Mouse (Mus musculus) urinary bladder, postnatal 14 days (tissue): ENCODE data around the gene Prr13.

Experiments
- DNase-seq: peaks from one replicate; pipeline ENCODE4 v3.0.0; 2021; ENCODE audit warnings: low spot score

Prr13 gene

DNA sequence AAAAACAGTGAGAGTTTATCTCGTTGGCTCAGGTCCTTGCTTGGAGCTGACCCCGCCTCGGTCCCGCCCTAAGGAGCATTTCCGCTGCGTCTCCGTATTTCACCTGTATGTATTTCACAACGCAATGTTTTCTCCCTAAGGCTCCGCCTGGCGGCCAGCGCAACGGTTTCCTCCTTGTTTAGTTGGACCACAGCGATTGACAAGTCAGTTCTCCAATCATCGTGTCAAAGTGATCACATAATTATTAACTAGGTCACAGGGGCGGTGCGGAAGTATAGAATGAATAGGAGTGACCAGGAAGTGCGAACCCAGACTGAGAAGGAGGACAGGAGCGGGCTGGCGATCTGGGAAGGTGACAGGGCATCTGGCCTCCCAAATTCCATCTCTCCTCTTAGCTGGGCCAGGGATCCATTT lies at the start of gene Prr13:
TSS of gene Prr13 (plus strand) at position 125 of the 414 bp plus-strand sequence.
- DNase-seq = peak; percentile 97

DNA sequence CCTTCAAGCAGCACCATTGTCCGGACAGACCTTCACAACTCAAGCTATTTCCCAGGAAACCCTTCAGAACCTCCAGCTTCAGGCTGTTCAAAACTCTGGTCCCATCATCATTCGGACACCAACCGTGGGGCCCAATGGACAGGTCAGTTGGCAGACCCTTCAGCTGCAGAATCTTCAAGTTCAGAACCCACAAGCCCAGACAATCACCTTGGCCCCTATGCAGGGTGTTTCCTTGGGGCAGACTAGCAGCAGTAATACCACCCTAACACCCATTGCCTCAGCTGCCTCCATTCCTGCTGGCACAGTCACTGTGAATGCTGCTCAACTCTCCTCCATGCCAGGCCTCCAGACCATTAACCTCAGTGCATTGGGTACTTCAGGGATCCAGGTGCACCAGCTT lies 49.5 kb upstream of the Prr13 start:
- DNase-seq = no peak

DNA sequence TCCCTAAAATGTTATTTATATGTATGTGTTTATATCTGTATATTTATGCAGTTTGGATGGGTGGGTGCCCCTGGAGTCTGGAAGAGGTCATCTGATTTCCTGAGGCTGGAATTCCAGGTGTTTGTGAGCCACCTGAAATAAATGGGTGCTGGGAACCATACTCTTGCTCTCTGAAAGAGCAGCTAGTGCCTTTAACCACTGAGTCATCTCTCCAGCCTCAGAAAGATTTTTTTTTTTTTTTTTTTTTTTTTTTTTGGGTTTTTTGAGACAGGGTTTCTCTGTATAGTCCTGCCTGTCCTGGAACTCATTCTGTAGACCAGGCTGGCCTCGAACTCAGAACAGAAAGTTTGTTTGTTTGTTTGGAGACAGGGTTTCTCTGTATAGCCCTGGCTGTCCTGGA lies 47.8 kb upstream of the Prr13 start:
- no peak for DNase-seq

- DNase-seq = no peak
These were observed 45.1 kb upstream of the Prr13 start for GRCm38 (mm10) chr15:102413687-102414086.

DNA sequence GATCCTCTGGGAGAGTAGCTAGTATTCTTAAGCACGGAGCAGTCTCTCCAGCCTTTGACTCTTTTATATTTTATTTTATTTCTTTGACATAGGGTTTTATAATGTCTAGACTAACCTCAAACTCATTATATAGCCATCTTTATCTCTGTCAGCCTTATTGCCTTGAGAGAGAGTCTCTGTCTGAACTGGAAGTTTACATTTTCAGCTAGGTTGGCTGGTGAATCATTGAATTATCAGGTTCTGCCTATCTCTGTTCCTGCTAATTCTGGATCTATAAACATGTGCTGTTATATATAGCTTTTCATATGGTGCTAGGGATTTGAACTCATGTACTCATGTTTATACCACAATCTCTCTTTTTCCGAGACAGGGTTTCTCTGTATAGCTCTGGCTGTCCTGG lies 41.3 kb upstream of the Prr13 start:
- no peak for DNase-seq

DNA sequence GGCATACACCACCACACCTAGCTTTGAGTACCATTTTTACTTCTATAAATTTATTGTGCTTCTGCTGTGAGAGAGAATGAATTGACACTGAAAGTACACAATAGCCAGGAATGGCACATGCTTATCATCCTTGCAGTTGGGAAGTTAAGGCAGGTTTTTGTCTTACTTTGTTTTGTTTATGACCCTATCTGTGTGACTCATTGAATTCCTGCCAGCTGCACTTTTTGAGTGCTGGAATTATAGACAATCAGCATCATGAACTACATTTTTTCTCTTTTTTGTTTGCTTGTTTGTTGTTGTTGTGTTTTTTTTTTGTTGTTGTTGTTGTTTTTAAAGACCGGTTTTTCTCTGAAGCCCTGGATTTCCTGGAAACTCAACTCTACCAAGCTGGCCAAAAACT lies 37.8 kb upstream of the Prr13 start:
- DNase-seq = no peak

- DNase-seq = peak; percentile 43
These were observed 37.4 kb upstream of the Prr13 start for GRCm38 (mm10) chr15:102421437-102421836.

- no peak for DNase-seq
These were observed 35.1 kb upstream of the Prr13 start for GRCm38 (mm10) chr15:102423602-102424240.

GRCm38 (mm10) chr15:102424657-102425056 lies 34.2 kb upstream of the Prr13 start:
- DNase-seq = no peak

DNA sequence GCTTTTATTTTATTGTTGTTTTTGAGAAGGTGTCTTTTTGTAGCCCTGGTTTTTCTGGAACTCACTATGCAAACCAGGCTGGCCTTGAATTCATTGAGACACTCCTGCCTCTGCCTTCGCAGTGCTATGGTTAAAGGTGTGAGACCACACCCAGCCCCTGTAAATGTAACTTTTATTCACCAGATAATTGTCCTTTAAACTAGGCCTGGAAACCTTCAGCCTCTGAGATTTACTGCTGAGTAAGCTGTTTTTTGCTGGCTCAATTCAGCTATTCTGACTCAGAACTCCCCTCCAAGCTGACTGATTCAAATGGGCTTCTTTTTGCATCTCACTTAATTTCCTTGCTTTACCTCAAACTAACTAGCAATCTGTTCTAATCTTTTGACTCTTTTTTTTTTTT lies 31.9 kb upstream of the Prr13 start:
- no peak for DNase-seq

DNA sequence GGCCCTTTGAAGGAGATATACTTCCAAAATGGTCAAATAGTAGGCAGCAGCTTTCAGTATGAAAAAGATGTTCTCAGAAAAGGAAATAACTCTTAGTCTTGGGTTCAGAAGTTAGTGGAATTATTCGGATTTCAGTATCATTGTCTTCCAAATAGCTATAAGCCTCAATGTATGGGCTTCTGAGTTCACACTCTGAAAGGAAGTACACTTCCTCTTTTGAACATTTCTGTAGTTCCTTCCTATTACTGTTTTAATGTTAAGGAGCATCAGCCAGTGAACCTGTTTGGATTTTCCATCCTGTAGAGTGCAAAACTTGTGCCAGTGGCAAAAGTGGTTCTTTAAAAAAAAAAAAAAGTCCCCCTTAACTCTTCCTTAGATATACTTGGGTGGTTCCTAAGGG lies 26.8 kb upstream of the Prr13 start:
- DNase-seq = no peak

DNA sequence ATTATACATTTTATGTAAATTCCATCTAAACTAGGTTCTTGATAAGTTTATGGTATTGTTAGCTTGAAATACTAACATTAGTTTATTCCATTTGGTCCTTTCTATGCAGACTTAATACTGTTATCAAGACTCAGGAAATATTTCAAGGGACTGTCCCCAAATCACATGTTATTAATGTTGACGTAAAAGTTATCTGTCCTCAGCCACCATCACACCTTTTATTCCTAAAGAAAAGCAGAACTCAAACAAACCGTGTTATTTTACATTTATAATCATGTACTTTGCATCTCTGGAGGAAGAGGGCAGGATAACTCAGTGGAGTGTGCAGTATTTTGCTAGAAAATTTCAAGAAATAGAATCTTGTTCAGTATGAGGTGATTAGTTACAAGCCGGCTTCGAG lies 25.7 kb upstream of the Prr13 start:
- no peak for DNase-seq

GRCm38 (mm10) chr15:102442490-102442889 lies 16.3 kb upstream of the Prr13 start:
- DNase-seq = peak; percentile 88

DNA sequence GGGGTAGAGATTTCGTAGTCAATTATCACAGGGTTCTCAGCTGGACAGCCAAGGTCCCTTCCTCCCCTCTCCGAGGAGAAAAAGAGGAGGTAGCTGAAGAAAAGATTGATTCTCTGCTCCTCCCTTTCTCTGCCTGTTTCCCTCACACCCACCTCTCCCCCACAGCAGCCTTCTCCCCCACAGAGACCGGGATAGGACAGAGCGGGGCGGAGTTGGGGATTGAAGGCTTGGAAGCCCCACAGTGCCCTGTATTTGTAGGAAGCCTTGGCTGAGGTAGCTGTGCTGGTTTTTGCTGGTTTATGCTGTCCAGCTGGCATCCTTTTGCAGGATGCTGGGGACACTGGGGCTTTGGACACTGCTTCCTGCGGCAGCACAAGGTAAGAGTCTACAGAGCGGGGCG lies 13.7 kb upstream of the Prr13 start, which contains the start of gene Amhr2:
TSS of gene Amhr2 (plus strand) at position 222 of the 400 bp plus-strand sequence.
- no peak for DNase-seq

DNA sequence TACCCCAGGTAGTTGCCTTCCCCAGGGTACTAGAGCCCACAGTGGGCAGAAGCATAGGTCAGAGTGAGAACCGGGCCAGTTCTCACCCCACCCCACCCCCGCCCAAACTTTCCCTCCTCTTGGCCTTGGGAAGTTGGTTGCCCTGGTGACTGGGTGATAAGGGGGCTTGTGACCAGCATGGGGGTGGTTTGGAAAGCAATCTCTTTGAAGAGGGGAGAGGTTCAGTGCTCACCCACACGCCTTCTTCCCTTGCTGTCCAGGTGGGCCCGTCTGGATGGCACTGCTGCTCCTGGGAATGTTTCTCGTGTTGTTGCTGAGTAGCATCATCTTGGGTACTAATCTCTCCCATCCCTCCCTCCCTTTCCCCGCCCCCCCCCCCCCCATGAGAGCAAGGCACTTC lies 12.4 kb upstream of the Prr13 start:
- no peak for DNase-seq

DNA sequence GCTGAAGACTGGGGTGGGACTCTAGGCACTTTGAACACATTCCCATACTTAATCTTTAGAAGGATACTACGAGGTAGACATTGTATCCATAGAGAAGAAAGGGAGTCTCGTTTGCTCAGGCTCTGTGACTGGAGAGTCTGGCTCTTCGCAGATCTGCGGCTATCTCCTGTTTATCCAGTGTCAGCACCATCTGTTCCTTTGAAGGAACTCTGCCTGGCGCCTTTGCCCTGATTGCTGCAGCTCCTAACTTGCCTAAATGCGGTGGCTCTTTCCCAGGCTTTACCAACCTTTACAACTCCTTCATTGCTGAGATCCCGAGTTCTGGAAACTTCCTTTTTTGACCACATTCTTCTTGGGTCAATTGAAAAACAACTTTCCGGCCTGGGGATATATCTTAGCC lies 9.5 kb upstream of the Prr13 start:
- DNase-seq = no peak

GRCm38 (mm10) chr15:102450928-102451327 lies 7.9 kb upstream of the Prr13 start:
- DNase-seq = no peak

- no peak for DNase-seq
These were observed 7.0 kb upstream of the Prr13 start for GRCm38 (mm10) chr15:102451666-102452430.

GRCm38 (mm10) chr15:102455993-102456392 lies 2.8 kb upstream of the Prr13 start:
- no peak for DNase-seq

DNA sequence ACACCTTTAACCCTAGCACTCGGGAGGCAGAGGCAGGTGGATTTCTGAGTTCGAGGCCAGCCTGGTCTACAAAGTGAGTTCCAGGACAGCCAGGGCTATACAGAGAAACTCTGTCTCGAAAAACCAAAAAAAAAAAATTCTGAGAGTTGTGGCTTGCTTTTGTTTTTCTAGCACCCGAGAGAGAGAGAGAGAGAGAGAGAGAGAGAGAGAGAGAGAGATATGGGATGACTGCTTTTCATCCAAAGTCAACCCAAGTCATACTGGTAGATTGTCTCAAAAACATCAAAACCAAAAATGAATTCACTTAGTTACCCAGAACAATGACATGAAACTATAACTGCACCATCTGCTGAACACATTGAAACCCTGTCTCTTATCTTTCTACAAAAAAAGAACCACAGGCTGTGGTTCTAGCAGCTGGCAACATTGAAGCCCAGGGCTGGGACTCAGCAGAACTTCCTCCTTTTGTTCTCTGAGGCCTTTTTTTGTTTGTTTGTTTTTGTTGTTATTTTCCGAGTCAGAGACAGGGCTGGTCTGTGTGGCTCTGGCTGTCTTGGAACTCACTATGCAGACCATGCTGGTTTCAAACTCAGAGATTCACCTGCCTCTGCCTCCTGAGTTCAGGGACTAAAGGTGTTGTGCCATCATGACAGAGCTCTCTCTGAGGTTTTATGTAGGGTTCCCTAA lies 635 bp upstream of the Prr13 start:
- DNase-seq = no peak

- no peak for DNase-seq
These were observed 553 bp downstream of the Prr13 start for GRCm38 (mm10) chr15:102459381-102459780.

DNA sequence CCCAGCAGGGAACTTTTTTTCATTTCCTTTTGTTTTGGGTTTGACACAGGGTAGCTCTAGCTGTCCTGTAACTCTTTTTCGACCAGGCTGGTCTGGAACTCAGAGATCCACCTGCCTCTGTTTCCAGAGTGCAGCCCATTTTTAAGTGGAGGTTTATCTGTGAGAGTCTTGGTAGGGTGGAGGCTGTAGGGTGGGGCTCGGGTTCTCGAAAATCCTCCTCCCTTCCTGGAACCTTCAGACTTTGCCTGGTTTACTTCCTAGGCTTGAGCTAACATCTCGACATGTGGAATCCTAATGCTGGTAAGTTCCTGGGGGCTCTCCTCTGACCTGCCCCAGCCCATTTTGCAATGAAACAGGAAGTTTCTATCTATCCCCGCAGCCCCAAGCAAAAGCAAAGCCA lies 1.0 kb downstream of the Prr13 start:
- no peak for DNase-seq

DNA sequence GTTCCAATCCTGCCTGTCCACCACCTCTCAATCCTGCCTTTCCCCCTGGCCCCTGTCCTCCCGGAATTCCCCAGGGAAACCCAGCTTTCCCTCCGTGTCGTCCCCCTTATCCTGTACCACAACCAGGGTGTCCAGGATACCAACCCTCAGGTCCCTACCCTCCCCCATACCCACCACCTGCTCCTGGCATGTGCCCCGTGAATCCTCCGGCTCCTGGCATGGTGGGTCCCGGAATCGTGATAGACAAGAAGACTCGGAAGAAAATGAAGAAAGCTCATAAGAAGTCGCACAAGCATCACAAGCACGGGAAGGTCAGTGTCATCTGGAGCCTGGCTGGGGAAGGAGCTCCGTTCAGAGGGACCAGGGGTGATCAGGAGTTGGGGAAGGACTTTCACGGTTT lies 1.6 kb downstream of the Prr13 start:
- DNase-seq = no peak
